Mouse (Mus musculus): ENCODE results near the gene Coro6. TPM values are rescaled to one million over a fixed set of nuclear protein-coding genes. Genes with fewer than 3 reads are reported as not detected.

Gene Coro6
- polyA plus RNA-seq, 1 experiment from 2014 or later: 0.45 TPM

GRCm38 (mm10) chr11:77488771-77489581 is 26.8 kb downstream of the Coro6 start:
- WGBS (ENCODE audit: insufficient replicate concordance): 5% methylated on average over 51 of the region's 55 CpGs
- Histone ChIP-seq H3K4me2 (ENCODE audit: low read depth, low read length) (peak overlapping the region; percentile 94), H3K36me3 (ENCODE audit: control insufficient read depth, insufficient read depth) (no peaks in the 10 kb centered on the region), H3K9ac (ENCODE audit: low read depth, low read length) (peak overlapping the region; percentile 59), H3K9me3 (replicated peaks; ENCODE audit: control insufficient read depth, low read length) (no peaks in the 10 kb centered on the region), H3K27me3 (ENCODE audit: control insufficient read depth, insufficient read depth, low read depth, low read length) (peaks cover 33% of the 10 kb centered on the region), H3K4me1 (ENCODE audit: control insufficient read depth, low read depth, low read length) (peaks cover 32% of the 10 kb centered on the region), H3K27ac (ENCODE audit: low read length) (no peak overlapping the region), H3K4me3 (ENCODE audit: low read depth, low read length) (peak overlapping the region; percentile 70)
- no peak for ATAC-seq (ENCODE audit: low read depth)

GRCm38 (mm10) chr11:77489591-77490235 is 27.5 kb downstream of the Coro6 start, which contains the start of gene Ankrd13b:
Gene Ankrd13b (minus strand): TSS chr11:77489678.
- no peak within 1 kb of the TSS for H3K27ac ChIP-seq (ENCODE audit: low read length)
- H3K4me1 ChIP-seq (ENCODE audit: control insufficient read depth, low read depth, low read length): peaks cover 39% of the 10 kb centered on the region
- H3K4me2 ChIP-seq (ENCODE audit: low read depth, low read length): peak within 1 kb of the TSS; percentile 94
- peak within 1 kb of the TSS; percentile 70 for H3K4me3 ChIP-seq (ENCODE audit: low read depth, low read length)
- H3K36me3 ChIP-seq (ENCODE audit: control insufficient read depth, insufficient read depth): no peaks in the 10 kb centered on the region
- WGBS (ENCODE audit: insufficient replicate concordance): under 1% methylated on average over 31 of the region's 87 CpGs
- H3K27me3 ChIP-seq (ENCODE audit: control insufficient read depth, insufficient read depth, low read depth, low read length): peaks cover 33% of the 10 kb centered on the region
- no peak for ATAC-seq (ENCODE audit: low read depth)
- no peaks in the 10 kb centered on the region for H3K9me3 ChIP-seq (replicated peaks; ENCODE audit: control insufficient read depth, low read length)
- H3K9ac ChIP-seq (ENCODE audit: low read depth, low read length): peak within 1 kb of the TSS; percentile 59

- no peak for ATAC-seq (ENCODE audit: low read depth)
- 61% methylated on average over 6 of the region's 6 CpGs for WGBS (ENCODE audit: insufficient replicate concordance)
Measured at GRCm38 (mm10) chr11:77490451-77490850, 28.2 kb downstream of the Coro6 start.

GRCm38 (mm10) chr11:77491123-77491501 is 28.9 kb downstream of the Coro6 start:
- ATAC-seq (ENCODE audit: low read depth): peak; percentile 30
- no peak overlapping the region for H3K27ac ChIP-seq (ENCODE audit: low read length)
- H3K4me2 ChIP-seq (ENCODE audit: low read depth, low read length): peak overlapping the region; percentile 97
- H3K4me3 ChIP-seq (ENCODE audit: low read depth, low read length): peak overlapping the region; percentile 84
- peaks cover 50% of the 10 kb centered on the region for H3K4me1 ChIP-seq (ENCODE audit: control insufficient read depth, low read depth, low read length)
- H3K36me3 ChIP-seq (ENCODE audit: control insufficient read depth, insufficient read depth): no peaks in the 10 kb centered on the region
- H3K9me3 ChIP-seq (replicated peaks; ENCODE audit: control insufficient read depth, low read length): no peaks in the 10 kb centered on the region
- under 1% methylated on average over 13 of the region's 13 CpGs for WGBS (ENCODE audit: insufficient replicate concordance)
- no peak overlapping the region; the same call in 1 of the 2 replicates for H3K9ac ChIP-seq (ENCODE audit: low read depth, low read length)
- H3K27me3 ChIP-seq (ENCODE audit: control insufficient read depth, insufficient read depth, low read depth, low read length): peaks cover 33% of the 10 kb centered on the region

More at GRCm38 (mm10) chr11:77490451-77490850, 28.2 kb downstream of the Coro6 start:
- no peaks in the 10 kb centered on the region for H3K9me3 ChIP-seq (replicated peaks; ENCODE audit: control insufficient read depth, low read length)
- H3K27me3 ChIP-seq (ENCODE audit: control insufficient read depth, insufficient read depth, low read depth, low read length): peaks cover 33% of the 10 kb centered on the region
- H3K9ac ChIP-seq (ENCODE audit: low read depth, low read length): no peak overlapping the region
- H3K36me3 ChIP-seq (ENCODE audit: control insufficient read depth, insufficient read depth): no peaks in the 10 kb centered on the region
- H3K27ac ChIP-seq (ENCODE audit: low read length): no peak overlapping the region
- H3K4me3 ChIP-seq (ENCODE audit: low read depth, low read length): no peak overlapping the region
- H3K4me2 ChIP-seq (ENCODE audit: low read depth, low read length): no peak overlapping the region
- H3K4me1 ChIP-seq (ENCODE audit: control insufficient read depth, low read depth, low read length): peaks cover 47% of the 10 kb centered on the region

GRCm38 (mm10) chr11:77491502-77492291 is 29.5 kb downstream of the Coro6 start:
- H3K4me2 ChIP-seq (ENCODE audit: low read depth, low read length): peak overlapping the region; percentile 97
- peaks cover 50% of the 10 kb centered on the region for H3K4me1 ChIP-seq (ENCODE audit: control insufficient read depth, low read depth, low read length)

GRCm38 (mm10) chr11:77492311-77492871 is 30.2 kb downstream of the Coro6 start:
- peak overlapping the region; percentile 97 for H3K4me2 ChIP-seq (ENCODE audit: low read depth, low read length)
- H3K9me3 ChIP-seq (replicated peaks; ENCODE audit: control insufficient read depth, low read length): no peaks in the 10 kb centered on the region
- peak overlapping the region; percentile 84 for H3K4me3 ChIP-seq (ENCODE audit: low read depth, low read length)
- peak overlapping the region; percentile 70 for H3K9ac ChIP-seq (ENCODE audit: low read depth, low read length)
- under 1% methylated on average over 18 of the region's 18 CpGs for WGBS (ENCODE audit: insufficient replicate concordance)
- peaks cover 33% of the 10 kb centered on the region for H3K27me3 ChIP-seq (ENCODE audit: control insufficient read depth, insufficient read depth, low read depth, low read length)
- H3K4me1 ChIP-seq (ENCODE audit: control insufficient read depth, low read depth, low read length): peaks cover 57% of the 10 kb centered on the region
- ATAC-seq (ENCODE audit: low read depth): no peak
- H3K36me3 ChIP-seq (ENCODE audit: control insufficient read depth, insufficient read depth): no peaks in the 10 kb centered on the region
- H3K27ac ChIP-seq (ENCODE audit: low read length): peak overlapping the region; percentile 62

More at GRCm38 (mm10) chr11:77491502-77492291, 29.5 kb downstream of the Coro6 start:
- Histone ChIP-seq H3K9me3 (replicated peaks; ENCODE audit: control insufficient read depth, low read length) (no peaks in the 10 kb centered on the region), H3K27ac (ENCODE audit: low read length) (peak overlapping the region; percentile 15; the same call in 1 of the 2 replicates), H3K27me3 (ENCODE audit: control insufficient read depth, insufficient read depth, low read depth, low read length) (peaks cover 33% of the 10 kb centered on the region), H3K4me3 (ENCODE audit: low read depth, low read length) (peak overlapping the region; percentile 84), H3K36me3 (ENCODE audit: control insufficient read depth, insufficient read depth) (no peaks in the 10 kb centered on the region), H3K9ac (ENCODE audit: low read depth, low read length) (peak overlapping the region; percentile 70)
- WGBS (ENCODE audit: insufficient replicate concordance): under 1% methylated on average over 23 of the region's 23 CpGs
- no peak for ATAC-seq (ENCODE audit: low read depth)

- Histone ChIP-seq H3K9ac (ENCODE audit: low read depth, low read length) (peak overlapping the region; percentile 87), H3K9me3 (replicated peaks; ENCODE audit: control insufficient read depth, low read length) (no peaks in the 10 kb centered on the region), H3K27me3 (ENCODE audit: control insufficient read depth, insufficient read depth, low read depth, low read length) (peaks cover 33% of the 10 kb centered on the region), H3K4me3 (ENCODE audit: low read depth, low read length) (peak overlapping the region; percentile 84), H3K27ac (ENCODE audit: low read length) (peak overlapping the region; percentile 62), H3K36me3 (ENCODE audit: control insufficient read depth, insufficient read depth) (no peaks in the 10 kb centered on the region), H3K4me1 (ENCODE audit: control insufficient read depth, low read depth, low read length) (peaks cover 62% of the 10 kb centered on the region), H3K4me2 (ENCODE audit: low read depth, low read length) (peak overlapping the region; percentile 97)
- under 1% methylated on average over 28 of the region's 32 CpGs for WGBS (ENCODE audit: insufficient replicate concordance)
- peak; percentile 89 for ATAC-seq (ENCODE audit: low read depth)
Measured at GRCm38 (mm10) chr11:77492911-77493332, 30.7 kb downstream of the Coro6 start.

- Histone ChIP-seq H3K36me3 (ENCODE audit: control insufficient read depth, insufficient read depth) (no peaks in the 10 kb centered on the region), H3K4me2 (ENCODE audit: low read depth, low read length) (peak within 1 kb of the TSS; percentile 97), H3K9ac (ENCODE audit: low read depth, low read length) (peak within 1 kb of the TSS; percentile 87), H3K4me3 (ENCODE audit: low read depth, low read length) (peak within 1 kb of the TSS; percentile 84), H3K4me1 (ENCODE audit: control insufficient read depth, low read depth, low read length) (peaks cover 64% of the 10 kb centered on the region), H3K27me3 (ENCODE audit: control insufficient read depth, insufficient read depth, low read depth, low read length) (peaks cover 27% of the 10 kb centered on the region), H3K27ac (ENCODE audit: low read length) (peak within 1 kb of the TSS; percentile 73), H3K9me3 (replicated peaks; ENCODE audit: control insufficient read depth, low read length) (no peaks in the 10 kb centered on the region)
- ATAC-seq (ENCODE audit: low read depth): peak; percentile 30
- WGBS (ENCODE audit: insufficient replicate concordance): under 1% methylated on average over 64 of the region's 74 CpGs
Measured at GRCm38 (mm10) chr11:77493512-77494343, 31.5 kb downstream of the Coro6 start, which contains the start of gene Git1. Gene Git1 (plus strand): TSS chr11:77493562.

Measured in liver, embryonic 16.5 days (tissue).